Mouse (Mus musculus) stomach, postnatal 0 days (tissue): ENCODE results near the gene Hyal1. TPM values are rescaled to one million over a fixed set of nuclear protein-coding genes. Genes with fewer than 3 reads are reported as not detected.

Experiments
- ATAC-seq: fragments of 200-750 bp; cut with Nextera tagmentation; 2 replicates; pipeline ENCODE4 v1.8.0; 2017; ENCODE audit not compliant: low FRiP score, low TSS enrichment
- DNase-seq: peaks from one replicate; pipeline ENCODE4 v3.0.0-alpha.2; 2016; ENCODE audit warnings: low spot score
- H3K27ac ChIP-seq: fragments of 300-500 bp; sonication (generic); replicated peaks from 2 replicates; pipeline ENCODE4 v1.5.1; 2014; ENCODE audit warnings: mild to moderate bottlenecking, control low read depth
- H3K27me3 ChIP-seq: fragments of 300-500 bp; sonication (generic); 2 replicates; pipeline ENCODE4 v1.6.1; 2014; ENCODE audit warnings: low read length; ENCODE audit not compliant: control insufficient read depth, insufficient read depth
- H3K36me3 ChIP-seq: fragments of 300-500 bp; sonication (generic); 2 replicates; pipeline ENCODE4 v1.6.1; 2014; ENCODE audit warnings: low read length, mixed read lengths; ENCODE audit not compliant: control insufficient read depth, insufficient read depth
- H3K4me1 ChIP-seq: fragments of 300-500 bp; sonication (generic); replicated peaks from 2 replicates; pipeline ENCODE4 v1.6.1; 2014; ENCODE audit warnings: antibody characterized with exemption; ENCODE audit not compliant: control insufficient read depth, insufficient read depth
- H3K4me2 ChIP-seq: fragments of 300-500 bp; sonication (generic); replicated peaks from 2 replicates; pipeline ENCODE4 v1.6.1; 2014; ENCODE audit warnings: low read depth, mild to moderate bottlenecking, control low read depth, moderate library complexity
- H3K4me3 ChIP-seq: fragments of 300-500 bp; sonication (generic); 2 replicates; pipeline ENCODE4 v1.5.1; 2014; ENCODE audit warnings: low read depth, low read length, control low read depth
- H3K9ac ChIP-seq: fragments of 300-500 bp; sonication (generic); 2 replicates; pipeline ENCODE4 v1.6.1; 2014; ENCODE audit warnings: mild to moderate bottlenecking, low read length, control low read depth, mixed read lengths
- H3K9me3 ChIP-seq: fragments of 300-500 bp; sonication (generic); 2 replicates; pipeline ENCODE4 v1.6.1; 2016; ENCODE audit warnings: low read length; ENCODE audit not compliant: control insufficient read depth
- CTCF ChIP-seq: IDR thresholded peaks from 2 replicates; pipeline ENCODE4 v1.5.1; 2016; ENCODE audit warnings: antibody characterized with exemption, low read depth, mild to moderate bottlenecking, moderate library complexity
- EP300 ChIP-seq: optimal IDR thresholded peaks from 2 replicates; pipeline ENCODE3; 2016; ENCODE audit warnings: antibody characterized with exemption
- WGBS: fragments of 180-500 bp; shearing (Covaris S2); extraction: QIAGEN DNeasy Blood & Tissue Kit; methylation state at CpG from one replicate; pipeline ENCODE4 v1.1.7; 2014; 5-methylcytosine and 5-hydroxymethylcytosine counted together
- polyA plus RNA-seq: library from polyadenylated mRNA; unstranded; fragments of >200 nt; fragmentation: Nextera tagmentation; extraction: Ambion mirVana; gene quantifications from 2 replicates; pipeline ENCODE4 v1.2.1, GENCODE M21; 2015

Hyal1 gene
- polyA plus RNA-seq, 1 experiment from 2014 or later: 7.2 TPM

- peaks cover 17% of the 10 kb centered on the region for H3K4me1 ChIP-seq
- peak within 1 kb of the TSS; percentile 82 for H3K9ac ChIP-seq
- TF ChIP-seq CTCF (0 out of 2 replicates have a peak, but pooled peaks have one; percentile 16), EP300 (no peak)
- peaks cover 6% of the 10 kb centered on the region; the same call in 1 of the 2 replicates for H3K36me3 ChIP-seq
- peak within 1 kb of the TSS; percentile 76 for H3K4me3 ChIP-seq
- DNase-seq: peak; percentile 53
- H3K27ac ChIP-seq: peak within 1 kb of the TSS; percentile 86
- H3K9me3 ChIP-seq: no peaks in the 10 kb centered on the region
- 13% methylated on average over 18 of the region's 18 CpGs for WGBS
- H3K27me3 ChIP-seq: no peaks in the 10 kb centered on the region
- no peak for ATAC-seq
- H3K4me2 ChIP-seq: peak within 1 kb of the TSS; percentile 71
Observed at GRCm38 (mm10) chr9:107567702-107568319, 8.9 kb upstream of the Hyal1 start, which contains the start of gene Hyal2. Hyal2 (plus strand) TSS chr9:107567945.

- under 1% methylated on average over 40 of the region's 41 CpGs for WGBS
- Histone ChIP-seq H3K4me1 (peaks cover 17% of the 10 kb centered on the region), H3K27ac (peak overlapping the region; percentile 86), H3K4me3 (peak overlapping the region; percentile 76), H3K4me2 (peak overlapping the region; percentile 71), H3K9me3 (no peaks in the 10 kb centered on the region), H3K27me3 (no peaks in the 10 kb centered on the region), H3K9ac (peak overlapping the region; percentile 82), H3K36me3 (peaks cover 6% of the 10 kb centered on the region; the same call in 1 of the 2 replicates)
- ATAC-seq (peak; percentile 79), DNase-seq (peak; percentile 90)
- TF ChIP-seq CTCF (no peak), EP300 (peak; percentile 93)
Observed at GRCm38 (mm10) chr9:107568331-107569261, 8.1 kb upstream of the Hyal1 start.

- ATAC-seq (0 out of 2 replicates have a peak, but pooled peaks have one; percentile 1), DNase-seq (no peak)
- WGBS: under 1% methylated on average over 17 of the region's 23 CpGs
- TF ChIP-seq CTCF (no peak), EP300 (no peak)
- Histone ChIP-seq H3K36me3 (peaks cover 6% of the 10 kb centered on the region; the same call in 1 of the 2 replicates), H3K4me2 (peak overlapping the region; percentile 71), H3K9me3 (no peaks in the 10 kb centered on the region), H3K9ac (peak overlapping the region; percentile 82), H3K4me3 (peak overlapping the region; percentile 76), H3K27ac (peak overlapping the region; percentile 86), H3K27me3 (no peaks in the 10 kb centered on the region), H3K4me1 (peaks cover 11% of the 10 kb centered on the region)
Observed at GRCm38 (mm10) chr9:107569270-107569669, 7.5 kb upstream of the Hyal1 start.

GRCm38 (mm10) chr9:107570016-107570415, 6.7 kb upstream of the Hyal1 start:
- peaks cover 6% of the 10 kb centered on the region; the same call in 1 of the 2 replicates for H3K36me3 ChIP-seq
- 33% methylated on average over 13 of the region's 13 CpGs for WGBS
- TF ChIP-seq EP300 (no peak), CTCF (no peak; the same call in 1 of the 2 replicates)
- H3K9ac ChIP-seq: peak overlapping the region; percentile 82
- H3K27me3 ChIP-seq: no peaks in the 10 kb centered on the region
- DNase-seq (no peak), ATAC-seq (no peak)
- peaks cover 11% of the 10 kb centered on the region for H3K4me1 ChIP-seq
- peak overlapping the region; percentile 76 for H3K4me3 ChIP-seq
- H3K4me2 ChIP-seq: peak overlapping the region; percentile 71
- no peaks in the 10 kb centered on the region for H3K9me3 ChIP-seq
- H3K27ac ChIP-seq: peak overlapping the region; percentile 86

- Histone ChIP-seq H3K4me1 (peaks cover 11% of the 10 kb centered on the region), H3K27ac (peak overlapping the region; percentile 86), H3K4me2 (peak overlapping the region; percentile 71), H3K4me3 (peak overlapping the region; percentile 76), H3K9me3 (no peaks in the 10 kb centered on the region), H3K27me3 (no peaks in the 10 kb centered on the region), H3K36me3 (peaks cover 6% of the 10 kb centered on the region; the same call in 1 of the 2 replicates), H3K9ac (0 out of 2 replicates have a peak overlapping the region, but pooled peaks have one; percentile 82)
- 0 out of 2 replicates have a peak, but pooled peaks have one; percentile 3 for ATAC-seq
- peak; percentile 71 for DNase-seq
- 59% methylated on average over 21 of the region's 21 CpGs for WGBS
- TF ChIP-seq CTCF: no peak
- TF ChIP-seq EP300: no peak
Observed at GRCm38 (mm10) chr9:107570845-107571244, 5.9 kb upstream of the Hyal1 start.
